Mouse (Mus musculus) intestine, embryonic 15.5 days (tissue): ENCODE data around the gene Ipo13. TPM values are rescaled to one million over a fixed set of nuclear protein-coding genes. Genes with fewer than 3 reads are reported as not detected.

ENCODE experiments used
- ATAC-seq: fragments of 200-750 bp; cut with Nextera tagmentation; 2 replicates; pipeline ENCODE4 v1.8.0; 2017; ENCODE audit warnings: moderate TSS enrichment, moderate library complexity
- H3K27ac ChIP-seq: fragments of 300-500 bp; sonication (generic); 2 replicates; pipeline ENCODE4 v1.5.1; 2015; ENCODE audit warnings: mild to moderate bottlenecking, inconsistent platforms
- H3K27me3 ChIP-seq: fragments of 300-500 bp; sonication (generic); replicated peaks from 2 replicates; pipeline ENCODE4 v1.6.1; 2015; ENCODE audit warnings: inconsistent platforms
- H3K36me3 ChIP-seq: fragments of 300-500 bp; sonication (generic); 2 replicates; pipeline ENCODE4 v1.6.1; 2015; ENCODE audit warnings: inconsistent platforms
- H3K4me1 ChIP-seq: fragments of 300-500 bp; sonication (generic); replicated peaks from 2 replicates; pipeline ENCODE4 v1.6.1; 2015; ENCODE audit warnings: inconsistent platforms
- H3K4me2 ChIP-seq: fragments of 300-500 bp; sonication (generic); replicated peaks from 2 replicates; pipeline ENCODE4 v1.6.1; 2015; ENCODE audit warnings: mild to moderate bottlenecking, inconsistent platforms
- H3K4me3 ChIP-seq: fragments of 300-500 bp; sonication (generic); replicated peaks from 2 replicates; pipeline ENCODE4 v1.5.1; 2015; ENCODE audit warnings: inconsistent platforms
- H3K9ac ChIP-seq: fragments of 300-500 bp; sonication (generic); 2 replicates; pipeline ENCODE4 v1.6.1; 2015; ENCODE audit warnings: inconsistent platforms
- H3K9me3 ChIP-seq: fragments of 300-500 bp; sonication (generic); 2 replicates; pipeline ENCODE4 v1.6.1; 2016; ENCODE audit warnings: inconsistent platforms
- WGBS: fragments of 180-500 bp; shearing (Covaris S2); methylation state at CpG from one replicate; pipeline ENCODE4 v1.1.7; 2015; 5-methylcytosine and 5-hydroxymethylcytosine counted together
- polyA plus RNA-seq: library from polyadenylated mRNA; unstranded; fragments of >200 nt; fragmentation: Nextera tagmentation; extraction: Ambion mirVana; gene quantifications from 2 replicates; pipeline ENCODE4 v1.2.1, GENCODE M21; 2015

Gene Ipo13
- polyA plus RNA-seq, 1 experiment from 2014 or later: 34.9 TPM

DNA sequence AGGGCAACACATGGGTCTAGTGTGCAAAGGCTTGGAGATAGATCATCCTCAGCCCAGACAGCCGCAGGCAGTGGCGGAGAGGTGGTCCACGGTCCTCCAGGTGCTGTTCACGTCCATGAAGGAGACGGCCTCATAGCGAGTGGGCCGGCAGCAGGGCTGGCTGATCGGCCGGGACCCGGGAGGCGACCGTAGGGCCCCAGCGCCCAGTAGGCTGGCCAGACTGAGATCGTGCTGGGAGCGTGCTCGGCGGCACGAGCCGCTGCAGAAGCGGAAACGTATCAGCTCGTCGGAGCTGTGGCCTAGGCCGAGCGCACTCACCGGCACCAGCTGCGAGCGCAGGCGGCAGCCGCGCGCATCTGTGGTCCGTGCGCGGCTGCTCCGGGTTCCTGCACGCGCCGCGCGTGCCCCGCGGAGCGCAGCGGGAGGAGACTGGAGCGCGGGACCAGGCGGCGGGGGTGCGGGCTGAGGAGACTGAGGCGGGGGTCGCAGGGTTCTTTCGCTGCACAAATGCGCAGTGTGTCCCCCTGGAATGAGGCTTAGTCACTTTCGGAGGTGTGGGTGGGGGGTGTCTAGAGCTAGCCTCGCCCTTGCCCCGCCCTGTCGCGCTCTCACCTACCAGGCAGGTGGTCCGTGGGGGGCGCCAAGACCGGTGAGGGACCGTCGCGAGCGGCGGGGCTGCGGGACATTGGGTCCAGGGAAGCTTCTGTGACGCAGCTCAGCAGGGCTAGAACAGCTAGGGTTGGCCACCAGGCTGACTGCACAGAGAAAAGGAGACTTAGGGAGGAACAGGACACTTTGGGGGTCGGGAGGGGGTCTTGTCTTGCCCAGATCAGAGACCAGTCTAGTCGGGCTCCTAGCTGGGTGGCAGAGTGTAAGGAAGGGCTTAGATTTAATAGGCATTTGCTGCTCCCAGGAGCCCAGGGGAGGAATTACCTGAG lies 12.0 kb upstream of the Ipo13 start:
- 2% methylated on average over 71 of the region's 71 CpGs for WGBS
- Histone ChIP-seq H3K9me3 (no peaks in the 10 kb centered on the region), H3K9ac (peak overlapping the region; percentile 41; the same call in 1 of the 2 replicates), H3K4me2 (peak overlapping the region; percentile 96), H3K27me3 (peaks cover 24% of the 10 kb centered on the region), H3K27ac (no peak overlapping the region), H3K36me3 (no peaks in the 10 kb centered on the region), H3K4me1 (peaks cover 35% of the 10 kb centered on the region), H3K4me3 (peak overlapping the region; percentile 45)
- peak; percentile 57 for ATAC-seq

DNA sequence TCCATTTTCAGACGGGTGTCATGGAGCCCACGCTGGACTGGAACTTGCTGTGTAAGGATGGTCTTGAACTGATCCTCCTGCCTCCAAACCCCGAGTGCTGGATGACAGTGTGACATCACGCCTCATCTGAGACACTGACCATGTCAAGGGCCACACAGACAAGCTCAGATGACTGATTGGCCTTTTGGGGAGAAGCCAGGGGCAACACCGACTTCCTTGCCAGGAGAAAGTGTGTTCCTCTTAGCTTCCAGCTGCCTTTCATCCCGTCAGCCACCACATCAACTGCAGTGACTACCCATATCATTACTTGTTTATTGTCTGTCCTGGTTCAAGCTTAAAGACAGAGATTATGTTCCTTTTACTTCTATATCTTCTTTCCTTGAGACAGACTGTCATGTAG lies 10.1 kb upstream of the Ipo13 start:
- Histone ChIP-seq H3K36me3 (no peaks in the 10 kb centered on the region), H3K4me1 (peaks cover 35% of the 10 kb centered on the region), H3K4me2 (no peak overlapping the region), H3K27ac (no peak overlapping the region), H3K27me3 (peaks cover 24% of the 10 kb centered on the region), H3K9ac (no peak overlapping the region), H3K4me3 (no peak overlapping the region), H3K9me3 (no peaks in the 10 kb centered on the region)
- WGBS: 57% methylated on average over 6 of the region's 6 CpGs
- no peak for ATAC-seq

DNA sequence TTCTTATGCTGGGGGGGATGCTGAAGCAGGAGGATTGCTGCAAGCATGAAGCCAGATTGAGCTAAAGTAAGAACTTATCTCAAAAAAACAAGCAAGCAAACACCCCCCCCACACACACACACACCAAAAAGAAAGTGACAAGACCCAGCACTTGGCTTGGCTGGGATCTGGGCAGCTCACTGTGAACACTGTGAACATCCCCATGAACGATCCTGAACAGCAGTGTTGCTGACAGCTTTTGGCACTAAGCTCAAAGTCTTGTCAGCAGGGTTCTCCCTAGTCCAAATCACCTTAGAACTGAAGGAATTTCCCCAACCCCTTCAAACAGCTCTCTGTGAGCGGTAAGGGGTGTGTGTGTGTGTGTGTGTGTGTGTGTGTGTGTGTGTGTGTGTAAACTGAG lies 8.7 kb upstream of the Ipo13 start:
- no peak overlapping the region for H3K4me2 ChIP-seq
- no peaks in the 10 kb centered on the region for H3K9me3 ChIP-seq
- H3K4me1 ChIP-seq: peaks cover 22% of the 10 kb centered on the region
- H3K4me3 ChIP-seq: no peak overlapping the region
- H3K27me3 ChIP-seq: peaks cover 24% of the 10 kb centered on the region
- H3K9ac ChIP-seq: no peak overlapping the region
- WGBS: 48% methylated on average over 2 of the region's 2 CpGs
- H3K36me3 ChIP-seq: no peaks in the 10 kb centered on the region
- H3K27ac ChIP-seq: no peak overlapping the region
- no peak for ATAC-seq

DNA sequence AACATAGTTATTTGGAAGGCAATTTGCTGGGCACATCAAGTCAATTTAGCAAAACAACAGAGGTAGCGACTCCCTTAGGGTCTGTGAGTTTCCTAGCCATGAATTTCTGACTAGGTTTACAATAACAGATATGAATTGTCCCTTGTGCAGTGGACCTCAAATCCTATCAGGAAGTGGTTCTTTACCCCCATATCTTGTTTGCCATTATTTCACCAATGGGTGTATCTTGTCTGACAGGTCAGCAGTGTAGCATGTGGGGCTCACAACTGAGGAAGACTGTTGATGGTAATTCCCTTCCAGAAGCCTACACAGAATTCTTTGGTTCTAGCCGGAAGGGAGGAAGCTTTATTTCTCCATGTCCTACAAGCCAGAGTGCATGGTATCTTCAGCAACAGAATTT lies 6.6 kb upstream of the Ipo13 start:
- Histone ChIP-seq H3K4me3 (no peak overlapping the region), H3K4me1 (peaks cover 7% of the 10 kb centered on the region; the same call in 1 of the 2 replicates), H3K27ac (no peak overlapping the region), H3K9me3 (no peaks in the 10 kb centered on the region), H3K36me3 (no peaks in the 10 kb centered on the region), H3K4me2 (no peak overlapping the region), H3K9ac (no peak overlapping the region), H3K27me3 (peaks cover 3% of the 10 kb centered on the region)
- ATAC-seq: no peak
- WGBS: 82% methylated on average over 2 of the region's 2 CpGs

- Histone ChIP-seq H3K4me3 (no peak overlapping the region), H3K9me3 (no peaks in the 10 kb centered on the region), H3K9ac (no peak overlapping the region), H3K4me2 (no peak overlapping the region), H3K36me3 (no peaks in the 10 kb centered on the region), H3K27ac (peak overlapping the region; percentile 15; the same call in 1 of the 2 replicates), H3K27me3 (no peaks in the 10 kb centered on the region; the same call in 1 of the 2 replicates), H3K4me1 (peaks cover 12% of the 10 kb centered on the region)
- no peak for ATAC-seq
- 67% methylated on average over 5 of the region's 5 CpGs for WGBS
Observed at GRCm38 (mm10) chr4:117918762-117919161, 4.0 kb upstream of the Ipo13 start.

- no peak overlapping the region for H3K4me3 ChIP-seq
- H3K9ac ChIP-seq: no peak overlapping the region
- peak overlapping the region; percentile 37; the same call in 1 of the 2 replicates for H3K27ac ChIP-seq
- no peaks in the 10 kb centered on the region for H3K9me3 ChIP-seq
- no peaks in the 10 kb centered on the region for H3K36me3 ChIP-seq
- no peaks in the 10 kb centered on the region; the same call in 1 of the 2 replicates for H3K27me3 ChIP-seq
- no peak for ATAC-seq
- 48% methylated on average over 3 of the region's 3 CpGs for WGBS
- H3K4me1 ChIP-seq: peaks cover 17% of the 10 kb centered on the region
- H3K4me2 ChIP-seq: no peak overlapping the region
Observed at GRCm38 (mm10) chr4:117918261-117918660, 3.5 kb upstream of the Ipo13 start.

DNA sequence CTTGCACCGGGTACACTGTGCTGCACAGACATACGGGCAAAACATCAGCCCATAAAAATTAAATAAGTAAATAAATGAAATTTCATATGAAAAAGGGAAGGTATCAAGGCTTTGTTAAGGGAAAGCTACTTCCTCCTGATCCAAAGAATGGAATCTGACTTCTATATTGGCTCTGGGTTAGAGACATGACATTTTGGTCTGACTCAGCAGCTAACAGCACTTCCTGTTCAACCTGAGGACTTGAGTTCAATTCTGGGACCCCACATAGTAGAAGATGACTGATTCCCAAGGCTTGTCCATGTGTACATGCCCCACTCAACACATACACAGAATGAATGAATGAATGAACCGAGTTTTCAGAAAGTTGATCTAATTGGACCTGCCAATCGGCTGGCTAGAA lies 3.0 kb upstream of the Ipo13 start:
- WGBS: 89% methylated on average over 4 of the region's 4 CpGs

DNA sequence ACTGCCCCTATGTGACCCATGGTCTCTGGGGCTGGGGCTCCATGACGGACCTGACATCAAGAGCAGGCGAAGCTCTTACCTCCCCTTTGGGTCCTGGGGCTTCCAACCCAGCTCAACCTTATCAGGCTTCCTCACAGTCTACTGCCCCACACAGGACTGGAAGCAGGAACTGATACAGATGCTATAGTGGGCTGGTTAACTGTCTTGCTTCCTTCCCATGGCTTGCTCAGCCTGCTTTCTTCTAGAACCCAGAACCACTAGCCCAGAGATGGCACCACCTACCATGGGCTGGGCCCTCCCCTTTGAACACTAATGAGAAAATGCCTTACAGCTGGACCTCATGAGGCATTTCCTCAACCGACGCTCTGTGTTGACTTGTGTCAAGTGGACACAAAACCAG lies 2.6 kb upstream of the Ipo13 start:
- ATAC-seq: no peak
- Histone ChIP-seq H3K4me3 (no peak overlapping the region), H3K9ac (no peak overlapping the region), H3K27me3 (no peaks in the 10 kb centered on the region), H3K36me3 (no peaks in the 10 kb centered on the region), H3K4me1 (peaks cover 23% of the 10 kb centered on the region), H3K27ac (no peak overlapping the region), H3K9me3 (no peaks in the 10 kb centered on the region), H3K4me2 (no peak overlapping the region)
- WGBS: 77% methylated on average over 4 of the region's 4 CpGs

More for the DNA sequence above, 3.0 kb upstream of the Ipo13 start:
- no peak overlapping the region for H3K4me2 ChIP-seq
- ATAC-seq: no peak
- no peak overlapping the region for H3K9ac ChIP-seq
- H3K9me3 ChIP-seq: no peaks in the 10 kb centered on the region
- peaks cover 20% of the 10 kb centered on the region for H3K4me1 ChIP-seq
- no peaks in the 10 kb centered on the region for H3K27me3 ChIP-seq
- no peak overlapping the region for H3K4me3 ChIP-seq
- H3K27ac ChIP-seq: peak overlapping the region; percentile 37; the same call in 1 of the 2 replicates
- no peaks in the 10 kb centered on the region for H3K36me3 ChIP-seq

DNA sequence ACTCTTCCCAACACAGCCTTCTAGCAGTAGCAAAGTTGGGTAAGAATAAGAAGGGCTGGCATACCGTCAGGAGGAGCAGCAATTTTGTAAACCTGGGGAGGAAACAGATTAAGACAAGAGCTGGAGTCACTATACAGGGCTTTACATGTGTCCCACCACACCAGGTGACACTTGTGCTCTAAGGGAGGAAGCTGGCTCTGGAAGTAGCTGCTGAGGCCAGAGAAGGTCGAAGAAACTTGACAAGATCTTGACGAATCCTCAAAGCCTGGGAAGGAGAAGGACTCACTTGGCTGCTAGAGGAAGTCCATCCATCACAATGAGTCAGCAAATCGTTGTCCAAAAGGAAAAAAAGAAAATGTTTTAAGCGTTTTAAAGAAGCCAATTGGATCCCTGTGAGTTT lies 1.6 kb upstream of the Ipo13 start:
- Histone ChIP-seq H3K4me1 (peaks cover 23% of the 10 kb centered on the region), H3K27ac (no peak overlapping the region), H3K4me3 (no peak overlapping the region), H3K4me2 (0 out of 2 replicates have a peak overlapping the region, but pooled peaks have one; percentile 97), H3K9ac (no peak overlapping the region), H3K9me3 (no peaks in the 10 kb centered on the region), H3K36me3 (peaks cover 4% of the 10 kb centered on the region; the same call in 1 of the 2 replicates), H3K27me3 (no peaks in the 10 kb centered on the region)
- WGBS: 66% methylated on average over 5 of the region's 5 CpGs
- ATAC-seq: no peak

GRCm38 (mm10) chr4:117915489-117916105 lies 798 bp upstream of the Ipo13 start:
- Histone ChIP-seq H3K36me3 (peaks cover 4% of the 10 kb centered on the region; the same call in 1 of the 2 replicates), H3K9ac (peak overlapping the region; percentile 71), H3K27ac (peak overlapping the region; percentile 88; the same call in 1 of the 2 replicates), H3K4me3 (peak overlapping the region; percentile 72), H3K4me1 (peaks cover 23% of the 10 kb centered on the region), H3K27me3 (no peaks in the 10 kb centered on the region), H3K4me2 (peak overlapping the region; percentile 97), H3K9me3 (no peaks in the 10 kb centered on the region)
- WGBS: 5% methylated on average over 19 of the region's 19 CpGs
- no peak for ATAC-seq

GRCm38 (mm10) chr4:117914031-117914430 lies 768 bp downstream of the Ipo13 start:
- no peak; the same call in 1 of the 2 replicates for ATAC-seq
- WGBS: 20% methylated on average over 8 of the region's 8 CpGs

DNA sequence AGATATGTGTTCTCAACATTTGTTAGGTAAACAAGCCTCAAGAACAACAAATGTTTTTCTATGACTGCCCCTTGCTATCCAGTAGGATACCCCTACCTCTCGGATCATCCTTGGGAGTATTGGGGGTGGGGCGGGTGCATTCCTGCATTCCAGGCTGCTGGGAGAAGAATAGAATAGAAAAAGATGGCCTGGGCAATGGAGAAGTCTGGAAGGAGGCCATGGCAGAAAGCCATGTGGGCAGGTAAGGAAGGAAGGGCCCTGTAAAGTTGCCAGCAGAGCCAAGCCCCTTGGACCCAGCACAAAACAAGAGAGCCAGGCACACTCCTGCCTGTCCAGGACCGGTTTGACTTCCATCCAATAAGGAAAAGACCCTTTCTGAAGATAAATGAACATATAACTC lies 1.4 kb downstream of the Ipo13 start:
- Histone ChIP-seq H3K4me3 (peak overlapping the region; percentile 72), H3K27me3 (no peaks in the 10 kb centered on the region), H3K27ac (no peak overlapping the region), H3K9me3 (no peaks in the 10 kb centered on the region), H3K36me3 (peaks cover 7% of the 10 kb centered on the region; the same call in 1 of the 2 replicates), H3K9ac (0 out of 2 replicates have a peak overlapping the region, but pooled peaks have one; percentile 71), H3K4me1 (peaks cover 26% of the 10 kb centered on the region), H3K4me2 (peak overlapping the region; percentile 97)
- WGBS: 53% methylated on average over 3 of the region's 3 CpGs
- no peak for ATAC-seq

More at GRCm38 (mm10) chr4:117914031-117914430, 768 bp downstream of the Ipo13 start:
- Histone ChIP-seq H3K27ac (no peak overlapping the region), H3K4me2 (peak overlapping the region; percentile 97), H3K4me3 (peak overlapping the region; percentile 72), H3K9ac (peak overlapping the region; percentile 71), H3K36me3 (peaks cover 5% of the 10 kb centered on the region; the same call in 1 of the 2 replicates), H3K9me3 (no peaks in the 10 kb centered on the region), H3K27me3 (no peaks in the 10 kb centered on the region), H3K4me1 (peaks cover 27% of the 10 kb centered on the region)
